Mouse (Mus musculus) CH12.LX (cell line): ENCODE measurements around the gene Il1rl1. TPM values are rescaled to one million over a fixed set of nuclear protein-coding genes. Genes with fewer than 3 reads are reported as not detected.

Experiments used
- DNase-seq: peaks from one replicate; pipeline ENCODE4 v3.0.0-alpha.2; 2013; ENCODE audit errors: extremely low read depth
- H3K27ac ChIP-seq: 2 replicates; pipeline ENCODE4 v1.5.1; 2012; ENCODE audit warnings: low read depth, mild to moderate bottlenecking, control low read depth, moderate library complexity; ENCODE audit not compliant: insufficient read depth
- H3K27me3 ChIP-seq: replicated peaks from 2 replicates; pipeline ENCODE3; 2012; ENCODE audit warnings: inconsistent platforms
- H3K36me3 ChIP-seq, 2 experiments: replicated peaks in 1 of 2; 2 replicates each; pipeline versions ENCODE3 to v1.6.1; 2012; ENCODE audit warnings: inconsistent platforms in 1 of 2, low read length in 1 of 2, mild to moderate bottlenecking in 1 of 2, mixed read lengths in 1 of 2, moderate library complexity in 1 of 2; ENCODE audit not compliant: control insufficient read depth in 1 of 2, insufficient read depth in 1 of 2
- H3K4me1 ChIP-seq, 2 experiments: 2 replicates each; pipeline ENCODE4 v1.6.1; 2012; ENCODE audit warnings: inconsistent platforms in 1 of 2, moderate library complexity in 1 of 2; ENCODE audit not compliant: insufficient read depth in 2 of 2, control insufficient read depth in 1 of 2
- H3K4me2 ChIP-seq: 2 replicates; pipeline ENCODE4 v1.6.1; 2012; ENCODE audit warnings: low read depth, mild to moderate bottlenecking, control low read depth; ENCODE audit not compliant: poor library complexity, insufficient read depth, severe bottlenecking
- H3K4me3 ChIP-seq, 3 experiments: fragments of 150-350 bp in 1 of 3; sonication (generic) in 1 of 3; replicated peaks in 1 of 3; 2 replicates each; pipeline versions ENCODE3 to v1.5.1; 2011 to 2012; ENCODE audit warnings: low read depth in 2 of 3, low read length in 2 of 3, mild to moderate bottlenecking in 2 of 3, moderate library complexity in 2 of 3, control low read depth in 1 of 3, improper control_type of control experiment in 1 of 3, inconsistent platforms in 1 of 3, mixed read lengths in 1 of 3; ENCODE audit not compliant: poor library complexity in 1 of 3
- H3K79me2 ChIP-seq: replicated peaks from 2 replicates; pipeline ENCODE4 v1.6.1; 2012; ENCODE audit warnings: mild to moderate bottlenecking, moderate library complexity; ENCODE audit not compliant: control insufficient read depth, poor library complexity, insufficient read depth, severe bottlenecking; ENCODE audit errors: extremely low read depth
- H3K9ac ChIP-seq: 2 replicates; pipeline ENCODE4 v1.6.1; 2012; ENCODE audit warnings: low read depth, mild to moderate bottlenecking, control low read depth, moderate library complexity; ENCODE audit not compliant: insufficient read depth
- H3K9me3 ChIP-seq: replicated peaks from 2 replicates; pipeline ENCODE3; 2012; ENCODE audit warnings: low read length, inconsistent platforms, mixed read lengths
- CHD1 ChIP-seq: IDR thresholded peaks from 2 replicates; pipeline ENCODE4 v1.6.1; 2012; ENCODE audit warnings: low read depth, low read length, improper control_type of control experiment, inconsistent platforms
- CHD2 ChIP-seq: IDR thresholded peaks from 2 replicates; pipeline ENCODE4 v1.6.1; 2011; ENCODE audit warnings: low read length, improper control_type of control experiment
- E2F4 ChIP-seq: IDR thresholded peaks from 2 replicates; pipeline ENCODE4 v1.6.1; 2011; ENCODE audit warnings: low read depth, low read length, improper control_type of control experiment; ENCODE audit not compliant: insufficient replicate concordance
- ETS1 ChIP-seq: conservative IDR thresholded peaks from 2 replicates; pipeline ENCODE4 v1.6.1; 2012; ENCODE audit warnings: low read depth, mild to moderate bottlenecking, inconsistent platforms, low read length, improper control_type of control experiment, moderate library complexity
- IRF4 ChIP-seq: IDR thresholded peaks from 2 replicates; pipeline ENCODE4 v1.6.1; 2014; ENCODE audit warnings: low read depth, mild to moderate bottlenecking, inconsistent platforms, low read length, improper control_type of control experiment
- KAT2A ChIP-seq: IDR thresholded peaks from 2 replicates; pipeline ENCODE4 v1.6.1; 2012; ENCODE audit warnings: low read length, improper control_type of control experiment, inconsistent platforms; ENCODE audit not compliant: insufficient replicate concordance
- MAFK ChIP-seq: IDR thresholded peaks from 2 replicates; pipeline ENCODE4 v1.6.1; 2011; ENCODE audit warnings: low read length, improper control_type of control experiment; ENCODE audit not compliant: insufficient replicate concordance
- MAX ChIP-seq: IDR thresholded peaks from 2 replicates; pipeline ENCODE4 v1.6.1; 2011; ENCODE audit warnings: low read length, improper control_type of control experiment
- MAZ ChIP-seq: IDR thresholded peaks from 2 replicates; pipeline ENCODE4 v1.6.1; 2012; ENCODE audit warnings: low read depth, mild to moderate bottlenecking, inconsistent platforms, low read length, improper control_type of control experiment, moderate library complexity
- MXI1 ChIP-seq: IDR thresholded peaks from 2 replicates; pipeline ENCODE4 v1.6.1; 2011; ENCODE audit warnings: mild to moderate bottlenecking, low read depth, low read length, improper control_type of control experiment
- MYC ChIP-seq: IDR thresholded peaks from 2 replicates; pipeline ENCODE4 v1.6.1; 2011; ENCODE audit warnings: low read depth, mild to moderate bottlenecking, improper control_type of control experiment, low read length
- POLR2A ChIP-seq: IDR thresholded peaks from 2 replicates; pipeline ENCODE4 v1.6.1; 2011; ENCODE audit warnings: low read depth, mild to moderate bottlenecking, improper control_type of control experiment, low read length
- POLR2AphosphoS2 ChIP-seq: IDR thresholded peaks from 2 replicates; pipeline ENCODE4 v1.6.1; 2011; ENCODE audit warnings: low read depth, low read length, improper control_type of control experiment
- RAD21 ChIP-seq: IDR thresholded peaks from 2 replicates; pipeline ENCODE4 v1.6.1; 2011; ENCODE audit warnings: low read depth, mild to moderate bottlenecking, low read length, improper control_type of control experiment, moderate library complexity
- SIN3A ChIP-seq: IDR thresholded peaks from 2 replicates; pipeline ENCODE4 v1.6.1; 2012; ENCODE audit warnings: low read length, improper control_type of control experiment, inconsistent platforms
- SMC3 ChIP-seq: IDR thresholded peaks from 2 replicates; pipeline ENCODE4 v1.6.1; 2011; ENCODE audit warnings: low read depth, low read length, improper control_type of control experiment
- TBP ChIP-seq: conservative IDR thresholded peaks from 2 replicates; pipeline ENCODE4 v1.6.1; 2011; ENCODE audit warnings: low read depth, low read length, improper control_type of control experiment
- UBTF ChIP-seq: IDR thresholded peaks from 2 replicates; pipeline ENCODE4 v1.6.1; 2012; ENCODE audit warnings: low read depth, mild to moderate bottlenecking, inconsistent platforms, low read length, improper control_type of control experiment, moderate library complexity
- USF1 ChIP-seq: IDR thresholded peaks from 2 replicates; pipeline ENCODE4 v1.6.1; 2014; ENCODE audit warnings: low read depth, mild to moderate bottlenecking, inconsistent platforms, low read length, improper control_type of control experiment
- USF2 ChIP-seq: conservative IDR thresholded peaks from 2 replicates; pipeline ENCODE4 v1.6.1; 2011; ENCODE audit warnings: low read depth, low read length, improper control_type of control experiment
- ZC3H11A ChIP-seq: IDR thresholded peaks from 2 replicates; pipeline ENCODE4 v1.6.1; 2012; ENCODE audit warnings: low read depth, mild to moderate bottlenecking, inconsistent platforms, low read length, improper control_type of control experiment
- ZMIZ1 ChIP-seq: IDR thresholded peaks from 2 replicates; pipeline ENCODE4 v1.6.1; 2012; ENCODE audit warnings: low read depth, mild to moderate bottlenecking, inconsistent platforms, low read length, improper control_type of control experiment
- ZNF384 ChIP-seq: IDR thresholded peaks from 2 replicates; pipeline ENCODE4 v1.6.1; 2012; ENCODE audit warnings: low read depth, low read length, improper control_type of control experiment, inconsistent platforms
- dilution Hi-C: fragments of 300-500 bp; cut with MboI; formaldehyde crosslinking; loops from 2 replicates; pipeline ENCODE4 v1.14.3; 2020; ENCODE audit warnings: low sequenced_read_pairs; ENCODE audit not compliant: extremely low pct_unique_long_range_greater_than_20kb, extremely low pct_ligation_motif_present
- in situ Hi-C: fragments of 300-500 bp; cut with MboI; formaldehyde crosslinking; loops from 3 replicates; pipeline ENCODE4 v1.14.3; 2019; ENCODE audit warnings: low sequenced_read_pairs, low pct_ligation_motif_present, low pct_unique_long_range_greater_than_20kb, mixed read lengths
- polyA plus RNA-seq: library from polyadenylated mRNA; unstranded; fragments of >175 nt; gene quantifications from 2 replicates; pipeline ENCODE4 v1.2.1, GENCODE M21; 2012; ENCODE audit warnings: low read depth; ENCODE audit not compliant: insufficient read length
- total RNA-seq, 2 experiments: library from RNA; depleted of rRNA; stranded (reverse); fragments of 300-350 nt in 1 of 2; fragments of >200 nt in 1 of 2; gene quantifications; 2 replicates each; pipeline ENCODE4 v1.2.3; 2012 to 2014

The Il1rl1 gene
- total and polyA plus RNA-seq, 3 experiments = 0.13 TPM; not detected in 2

DNA sequence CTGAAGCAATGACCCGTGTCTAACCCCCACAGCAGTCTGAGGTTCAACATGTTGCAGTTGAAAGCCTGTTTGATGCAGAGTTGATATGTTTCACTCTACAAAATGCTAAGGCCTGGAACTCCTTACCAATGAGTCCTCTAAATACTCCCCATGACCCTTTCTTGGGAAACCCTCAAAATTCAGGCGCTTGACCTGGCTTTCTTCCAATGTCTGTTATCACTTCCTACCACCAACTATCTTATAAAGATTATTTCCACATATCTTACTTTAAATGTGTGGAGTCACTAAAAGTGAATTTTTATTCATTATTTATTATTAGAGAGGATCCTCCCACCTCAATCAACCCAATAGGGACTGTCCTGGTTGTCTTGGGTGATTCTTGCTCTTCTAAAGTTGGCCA, 2.8 kb downstream of the Il1rl1 start:
- dilution Hi-C loops = no loop called here
- Histone ChIP-seq H3K27me3 (no peaks in the 10 kb centered on the region), H3K36me3 (no peaks in the 10 kb centered on the region), H3K4me2 (no peak overlapping the region), H3K4me1 (no peaks in the 10 kb centered on the region), H3K27ac (no peak overlapping the region), H3K79me2 (no peaks in the 10 kb centered on the region), H3K9ac (no peak overlapping the region), H3K9me3 (no peaks in the 10 kb centered on the region), H3K4me3 (no peak overlapping the region)
- no peak for DNase-seq
- in situ Hi-C loops = no loop called here
- no peak for TF ChIP-seq MAZ
- no peak for TF ChIP-seq ZC3H11A
- TF ChIP-seq CHD1 = no peak
- no peak for TF ChIP-seq MYC
- no peak for TF ChIP-seq ZNF384
- no peak for TF ChIP-seq ETS1
- no peak for TF ChIP-seq UBTF
- no peak for TF ChIP-seq POLR2A

DNA sequence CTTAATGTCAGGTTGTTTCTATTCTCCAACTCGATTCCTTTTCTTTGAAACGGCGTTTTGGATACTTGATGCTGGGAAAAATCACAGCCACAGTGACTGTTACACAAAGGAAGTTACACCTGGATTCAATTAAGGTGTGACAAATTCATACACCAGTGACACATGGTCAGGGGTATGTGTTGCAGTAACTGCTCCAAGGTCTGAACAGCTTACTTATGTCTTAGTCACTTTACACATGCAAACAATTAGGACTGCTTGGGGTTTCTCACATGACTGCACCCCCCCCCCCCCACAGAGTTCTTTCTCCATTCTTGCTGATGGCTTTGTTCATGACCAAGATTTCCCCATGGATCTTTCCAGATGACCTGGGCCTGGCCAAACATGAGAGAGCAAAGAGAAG, 6.6 kb downstream of the Il1rl1 start:
- TF ChIP-seq ZNF384 (no peak), IRF4 (no peak), CHD2 (no peak), SIN3A (no peak), KAT2A (no peak), POLR2AphosphoS2 (no peak), RAD21 (no peak), MAZ (no peak), MAX (no peak), UBTF (no peak), TBP (no peak), USF1 (no peak), MXI1 (no peak), SMC3 (no peak), USF2 (no peak), ZMIZ1 (no peak), MAFK (no peak), POLR2A (no peak), E2F4 (no peak)
- no peak overlapping the region for H3K9ac ChIP-seq
- dilution Hi-C loops (no loop called here), in situ Hi-C loops (no loop called here)
- DNase-seq = no peak
- no peak overlapping the region for H3K27ac ChIP-seq
- H3K36me3 ChIP-seq = no peaks in the 10 kb centered on the region
- no peaks in the 10 kb centered on the region for H3K27me3 ChIP-seq
- no peaks in the 10 kb centered on the region for H3K4me1 ChIP-seq
- H3K4me3 ChIP-seq = no peak overlapping the region
- H3K4me2 ChIP-seq = no peak overlapping the region
- H3K9me3 ChIP-seq = no peaks in the 10 kb centered on the region
- no peaks in the 10 kb centered on the region for H3K79me2 ChIP-seq
